Mouse (Mus musculus): Measurements from ENCODE around the gene Frem2.

Gene Frem2

DNA sequence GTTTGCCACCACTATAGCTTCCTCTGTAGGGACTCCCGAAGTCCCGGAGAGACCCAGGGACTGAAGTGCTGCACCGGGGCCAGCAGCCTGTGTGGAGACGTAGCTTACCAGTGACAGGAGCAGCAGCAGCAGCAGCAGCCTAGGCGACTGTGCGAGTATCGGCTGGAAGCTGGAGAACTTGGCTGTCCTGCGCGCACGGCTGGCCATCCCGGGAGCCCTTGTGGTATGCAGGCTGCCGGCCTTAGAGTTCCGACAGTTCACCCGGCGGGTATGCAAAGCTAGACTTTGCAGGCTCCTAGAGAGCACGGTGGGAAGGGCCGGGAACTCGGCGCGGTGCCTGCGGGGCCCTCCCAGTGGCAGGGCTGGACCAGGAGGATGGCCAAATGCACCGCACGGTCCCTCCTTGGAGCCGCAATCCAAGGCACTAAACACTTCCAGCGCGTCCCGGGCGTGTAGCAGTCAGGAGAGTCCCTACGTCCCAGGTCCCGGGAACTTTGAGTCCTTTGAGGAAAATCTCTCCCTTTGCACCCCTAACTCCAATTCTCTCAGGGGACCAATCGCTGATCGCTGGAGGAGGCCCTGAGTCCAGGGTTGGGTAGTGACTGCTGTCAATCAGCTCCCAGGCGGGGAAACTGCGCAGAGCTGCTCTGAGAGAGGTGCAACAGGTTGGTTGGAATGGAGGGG is at the start of gene Frem2:
Gene Frem2 (minus strand): TSS at position 478 of the 684 bp plus-strand sequence.
- DNase-seq (ENCODE audit: low spot score) = peak; percentile 78

GRCm38 (mm10) chr3:53705992-53706495 is 48.9 kb upstream of the Frem2 start:
- no peak for DNase-seq (ENCODE audit: low spot score)

- DNase-seq (ENCODE audit: low spot score) = no peak
These were observed 46.0 kb upstream of the Frem2 start for GRCm38 (mm10) chr3:53703126-53703505.

DNA sequence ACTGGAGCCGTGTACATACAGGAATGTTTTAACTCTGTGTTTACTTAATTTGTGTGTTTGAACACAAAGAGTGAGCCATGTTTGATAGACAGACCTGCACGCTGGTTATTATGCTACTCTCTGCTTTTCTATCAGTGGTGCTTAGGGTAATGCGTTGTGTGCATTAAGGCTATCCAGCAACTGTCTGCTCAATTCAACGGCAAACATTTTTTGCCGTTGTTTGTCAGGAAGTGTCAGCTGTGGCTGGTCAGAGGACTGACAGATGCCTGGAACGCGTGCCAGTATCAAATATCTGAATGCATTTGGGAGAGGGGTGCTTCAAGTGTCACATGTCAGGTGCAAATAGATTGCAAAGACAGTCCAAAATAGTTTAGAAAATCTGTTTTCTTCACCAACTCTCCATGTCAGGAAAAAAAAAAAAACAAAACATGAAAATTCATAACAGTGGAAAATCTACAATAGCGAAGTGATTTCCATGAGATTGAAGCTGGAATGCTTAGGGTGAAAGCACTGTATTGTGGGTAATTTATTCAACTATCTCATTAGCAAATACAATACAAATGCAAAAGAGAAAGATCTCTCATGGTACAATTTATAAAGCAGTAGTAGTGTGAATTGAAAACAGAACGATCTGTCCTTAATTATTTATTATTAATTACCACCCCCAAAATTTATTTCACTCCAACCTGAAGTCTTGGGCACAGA is 45.4 kb upstream of the Frem2 start:
- no peak for DNase-seq (ENCODE audit: low spot score)

- no peak for DNase-seq (ENCODE audit: low spot score)
These were observed 44.8 kb upstream of the Frem2 start for GRCm38 (mm10) chr3:53701940-53702339.

DNA sequence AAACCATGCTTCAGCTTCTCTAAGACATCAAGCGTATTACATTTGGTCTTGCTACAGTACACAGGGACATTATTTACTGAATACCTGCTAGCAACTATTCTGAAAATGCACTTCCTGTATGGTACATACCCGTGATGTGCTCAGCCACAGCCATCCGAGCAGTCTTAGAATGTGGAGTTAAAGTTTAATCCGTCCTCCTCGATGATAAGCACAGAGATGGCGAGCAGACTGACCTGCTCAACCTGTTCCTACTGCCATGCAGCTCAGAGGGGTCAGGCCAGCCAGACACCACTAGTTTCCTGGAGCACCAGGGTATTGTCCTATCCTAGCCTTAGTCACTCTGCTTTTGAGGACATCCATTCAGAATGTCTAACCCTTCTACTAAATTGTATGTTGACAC is 30.6 kb upstream of the Frem2 start:
- DNase-seq (ENCODE audit: low spot score) = no peak

- DNase-seq (ENCODE audit: low spot score) = no peak
These were observed 25.1 kb upstream of the Frem2 start for GRCm38 (mm10) chr3:53682244-53682643.

GRCm38 (mm10) chr3:53680816-53681215 is 23.7 kb upstream of the Frem2 start:
- DNase-seq (ENCODE audit: low spot score) = no peak

GRCm38 (mm10) chr3:53674225-53674624 is 17.1 kb upstream of the Frem2 start:
- no peak for DNase-seq (ENCODE audit: low spot score)

- no peak for DNase-seq (ENCODE audit: low spot score)
These were observed 12.6 kb upstream of the Frem2 start for GRCm38 (mm10) chr3:53669736-53670135.

DNA sequence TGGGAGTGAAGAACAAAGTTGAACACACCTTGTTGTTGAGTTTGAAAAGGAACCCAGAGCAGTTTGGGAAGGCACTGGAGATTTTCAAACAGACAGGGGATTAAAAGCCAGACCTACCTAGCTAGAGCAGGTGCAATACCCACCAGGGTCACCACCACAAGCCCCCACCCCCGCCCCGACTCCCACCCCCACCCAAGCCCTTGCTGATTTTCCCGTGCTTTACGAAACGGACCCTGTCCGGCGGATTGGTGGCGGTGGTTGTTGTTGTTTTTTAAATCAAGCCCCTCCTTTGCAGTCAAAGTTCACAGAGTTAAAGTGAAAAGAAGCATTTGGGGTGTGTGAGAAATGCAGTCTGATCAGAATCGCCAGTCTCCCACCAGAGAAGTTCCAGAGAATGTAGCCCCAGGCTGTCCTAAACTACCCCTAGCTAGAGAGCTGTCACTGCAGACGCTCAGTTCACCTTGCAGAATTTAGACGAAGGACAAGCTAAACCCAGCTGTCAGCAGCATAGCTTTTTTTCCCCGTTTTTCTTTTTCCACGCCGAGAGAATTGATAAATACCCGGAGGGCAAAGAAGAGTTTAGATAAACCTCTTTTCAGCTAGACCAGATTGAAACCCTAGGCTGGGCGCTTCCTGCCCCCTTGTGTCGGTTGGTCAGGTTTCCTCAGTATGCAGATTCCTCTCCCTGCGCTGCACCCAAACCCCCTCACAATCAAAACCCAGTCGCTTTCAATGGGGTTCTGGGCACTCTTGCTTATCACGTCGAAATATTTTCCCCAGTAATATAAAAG is 784 bp upstream of the Frem2 start:
- no peak for DNase-seq (ENCODE audit: low spot score)

GRCm38 (mm10) chr3:53656328-53656877 is 752 bp downstream of the Frem2 start:
- no peak for DNase-seq (ENCODE audit: low spot score)

- no peak for DNase-seq (ENCODE audit: low spot score)
These were observed 1.8 kb downstream of the Frem2 start for GRCm38 (mm10) chr3:53655343-53655742.

- DNase-seq (ENCODE audit: low spot score) = no peak
These were observed 7.0 kb downstream of the Frem2 start for GRCm38 (mm10) chr3:53650003-53650748.

GRCm38 (mm10) chr3:53649425-53649824 is 7.7 kb downstream of the Frem2 start:
- DNase-seq (ENCODE audit: low spot score) = no peak

- DNase-seq (ENCODE audit: low spot score) = no peak
These were observed 8.3 kb downstream of the Frem2 start for GRCm38 (mm10) chr3:53648902-53649301.

DNA sequence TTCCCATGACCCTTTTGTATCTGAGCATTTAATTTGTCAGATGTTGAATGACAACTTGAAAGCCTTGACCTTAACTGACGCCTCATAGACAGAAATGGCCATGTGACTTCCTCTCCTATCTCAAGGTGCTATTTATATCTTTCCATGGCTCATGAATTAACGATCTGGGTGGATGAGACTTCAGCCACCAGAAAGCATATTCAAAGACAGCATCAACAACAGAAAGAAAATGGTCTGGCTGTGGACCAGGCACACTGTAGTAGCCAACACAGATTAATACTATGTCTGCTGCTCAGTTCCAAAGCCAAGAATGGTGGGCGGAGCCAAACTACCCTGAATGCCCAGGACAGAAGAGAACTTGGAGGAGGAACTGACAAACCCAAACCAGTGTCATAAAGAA is 21.2 kb downstream of the Frem2 start:
- DNase-seq (ENCODE audit: low spot score) = no peak

DNA sequence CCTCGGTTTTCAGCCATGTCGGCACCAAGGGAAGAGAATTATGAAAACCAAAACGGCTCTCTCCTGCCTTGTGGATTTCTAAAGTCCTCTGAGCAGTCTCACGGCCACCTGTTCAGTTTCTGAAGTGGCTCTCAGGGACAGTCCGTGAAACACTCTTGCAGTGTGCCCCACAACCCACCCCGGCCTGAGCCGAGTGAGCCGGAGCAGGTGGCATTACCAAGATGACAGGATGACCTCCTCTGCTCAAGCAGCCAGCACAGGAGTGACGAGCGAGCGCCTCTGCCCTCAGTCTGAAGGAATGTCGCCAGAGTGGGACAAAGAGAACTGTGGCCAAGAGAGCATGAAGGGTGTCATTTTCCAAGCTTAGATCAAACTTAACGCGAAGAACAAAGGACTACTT is 26.0 kb downstream of the Frem2 start:
- no peak for DNase-seq (ENCODE audit: low spot score)

DNA sequence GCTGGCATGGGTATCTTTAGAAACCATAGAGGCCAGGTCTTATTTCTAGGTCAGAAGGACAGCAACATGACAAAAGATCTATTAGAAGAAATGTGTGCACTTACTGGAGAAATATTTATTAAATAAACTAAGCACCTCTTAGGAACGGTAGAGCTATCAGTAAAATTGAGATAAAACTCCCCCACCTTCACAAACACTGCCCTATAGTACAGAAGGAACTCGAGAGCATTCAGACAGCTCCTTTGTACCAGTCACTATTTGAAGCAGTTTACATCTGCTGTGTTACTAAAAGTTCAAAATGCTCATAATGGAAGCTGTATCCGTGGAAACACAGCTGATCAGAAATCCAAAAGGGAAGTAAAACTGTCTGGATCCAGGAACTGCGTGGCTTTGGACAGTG is 26.5 kb downstream of the Frem2 start:
- DNase-seq (ENCODE audit: low spot score) = no peak

DNA sequence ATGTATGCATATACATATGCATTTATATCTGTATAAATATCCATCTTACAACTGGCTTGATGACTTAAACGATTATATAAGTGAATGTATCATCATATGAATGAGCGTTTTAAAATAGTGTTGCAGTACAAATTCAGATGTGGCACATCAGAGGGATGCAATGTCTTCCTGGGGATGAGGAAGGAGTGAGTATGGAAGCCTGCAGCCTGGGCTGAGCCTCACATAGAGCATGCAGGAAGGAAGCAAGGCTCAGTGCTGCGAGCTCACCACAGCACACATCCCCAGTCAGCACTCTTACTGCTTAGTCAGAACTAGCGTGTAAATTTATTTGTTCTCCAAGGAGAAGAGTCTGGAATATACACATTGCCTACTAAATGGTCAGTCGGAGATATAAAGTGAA is 27.2 kb downstream of the Frem2 start:
- DNase-seq (ENCODE audit: low spot score) = no peak

- DNase-seq (ENCODE audit: low spot score) = no peak
These were observed 33.9 kb downstream of the Frem2 start for GRCm38 (mm10) chr3:53623222-53623621.

GRCm38 (mm10) chr3:53620978-53621377 is 36.2 kb downstream of the Frem2 start:
- no peak for DNase-seq (ENCODE audit: low spot score)

Data from testis, postnatal 14 days (tissue).